Mouse (Mus musculus): ENCODE results near the gene Sox5.

The Sox5 gene

DNA sequence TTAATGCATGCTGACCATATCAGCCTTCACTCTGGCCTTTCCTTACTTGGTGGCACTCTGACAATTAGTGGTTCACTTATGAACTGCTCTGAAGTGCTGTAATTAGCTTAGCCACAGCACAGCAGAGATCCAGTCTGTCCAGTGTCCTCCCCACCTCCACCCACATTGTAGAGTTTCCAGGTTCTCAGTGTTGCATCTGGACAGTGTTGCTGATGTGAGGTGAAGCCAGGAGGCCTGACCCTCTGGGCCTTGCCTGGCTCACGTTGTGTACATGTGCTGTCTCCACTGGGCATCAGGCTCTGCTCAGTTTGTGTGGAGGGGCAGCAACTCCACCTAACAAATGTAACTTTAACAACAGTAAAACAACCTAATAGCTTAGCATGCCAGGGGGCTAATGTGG lies 328.6 kb downstream of the Sox5 start:
- in situ Hi-C loops (cut with MboI; ENCODE audit: low sequenced_read_pairs): no loop called here

DNA sequence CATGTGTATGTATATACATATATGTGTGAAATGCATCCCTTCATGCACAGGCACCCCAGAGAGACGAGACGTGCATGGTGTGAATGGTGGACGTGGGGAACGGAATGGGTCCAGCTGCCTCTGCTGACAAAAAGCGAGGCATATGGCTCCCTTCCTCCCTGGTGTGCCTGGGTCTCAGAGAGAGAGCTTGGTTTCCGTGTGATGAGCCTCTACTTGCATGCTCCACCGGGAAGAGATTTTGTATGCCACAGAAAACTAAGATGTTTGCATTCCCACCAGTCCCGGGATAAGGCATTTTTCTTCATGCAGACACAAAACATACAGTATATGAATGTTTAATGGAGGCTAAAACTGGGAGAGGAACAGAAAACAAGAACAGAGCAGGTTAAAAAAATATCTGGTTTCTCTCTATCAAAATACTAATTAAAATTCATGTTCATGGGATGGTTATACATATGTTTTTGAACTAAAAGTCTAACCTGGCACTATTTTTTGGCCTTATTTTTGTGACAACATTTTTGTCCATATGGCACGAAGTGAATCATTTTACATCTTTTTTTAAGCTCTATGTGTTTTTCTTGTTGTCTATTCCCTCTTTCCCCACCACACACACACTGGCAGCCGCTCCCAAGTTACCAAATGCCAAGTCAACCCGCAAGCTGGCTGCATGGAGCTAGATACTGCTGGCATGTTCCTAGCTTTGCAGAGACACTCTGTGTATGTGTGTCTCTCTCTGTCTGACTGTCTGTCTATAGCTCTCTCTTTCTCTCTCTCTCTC lies 329.4 kb downstream of the Sox5 start:
- in situ Hi-C loops (cut with MboI; ENCODE audit: low sequenced_read_pairs): no loop called here

DNA sequence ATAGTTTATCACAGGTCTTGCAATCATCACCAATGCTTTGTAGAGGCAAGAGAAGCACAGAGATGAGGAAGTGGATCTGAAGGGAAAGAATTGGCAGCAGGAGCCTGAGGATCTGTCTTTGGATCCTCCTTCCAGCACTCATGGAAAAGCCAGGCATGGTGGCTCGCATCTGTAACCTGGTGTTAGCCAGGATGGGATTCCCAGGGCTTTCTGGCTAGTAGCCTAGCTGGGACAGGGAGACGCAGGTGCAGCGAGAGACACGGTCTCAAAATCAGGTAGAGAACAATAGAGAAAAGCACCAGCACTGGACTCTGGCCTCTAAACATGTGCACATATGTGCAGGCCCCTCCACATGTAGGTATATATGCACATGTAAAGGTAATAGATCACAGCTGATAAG lies 330.1 kb downstream of the Sox5 start:
- in situ Hi-C loops (cut with MboI; ENCODE audit: low sequenced_read_pairs): no loop called here

DNA sequence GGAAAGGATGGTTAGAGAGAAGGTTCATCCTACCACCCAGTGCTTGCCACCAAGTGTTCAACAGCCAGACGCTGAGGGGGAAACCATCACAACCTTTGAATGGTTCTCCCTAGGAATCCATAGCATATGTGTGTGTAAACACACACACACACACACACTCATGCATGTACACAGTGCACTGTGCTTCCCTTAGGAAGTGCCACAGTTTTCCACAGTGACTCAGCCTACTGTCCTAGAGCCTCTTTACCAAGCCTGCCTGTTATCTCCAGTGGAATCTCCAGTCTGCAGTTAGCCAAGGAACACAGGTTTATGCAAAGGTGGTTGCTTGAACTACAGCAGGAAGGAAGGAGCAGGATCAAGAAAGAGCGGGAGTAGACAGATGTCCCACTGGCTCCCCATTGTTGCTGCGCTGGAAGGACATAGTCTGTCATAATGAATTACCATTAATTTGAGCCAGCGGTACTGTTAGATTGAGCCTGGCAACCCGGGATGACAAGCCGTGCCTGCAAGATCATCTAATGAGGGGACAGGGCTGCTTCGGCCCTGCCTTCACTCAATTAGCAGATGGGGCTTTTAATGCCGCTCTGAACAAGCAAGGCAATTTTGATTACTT lies 335.9 kb downstream of the Sox5 start:
- in situ Hi-C loops (cut with MboI; ENCODE audit: low sequenced_read_pairs): no loop called here

DNA sequence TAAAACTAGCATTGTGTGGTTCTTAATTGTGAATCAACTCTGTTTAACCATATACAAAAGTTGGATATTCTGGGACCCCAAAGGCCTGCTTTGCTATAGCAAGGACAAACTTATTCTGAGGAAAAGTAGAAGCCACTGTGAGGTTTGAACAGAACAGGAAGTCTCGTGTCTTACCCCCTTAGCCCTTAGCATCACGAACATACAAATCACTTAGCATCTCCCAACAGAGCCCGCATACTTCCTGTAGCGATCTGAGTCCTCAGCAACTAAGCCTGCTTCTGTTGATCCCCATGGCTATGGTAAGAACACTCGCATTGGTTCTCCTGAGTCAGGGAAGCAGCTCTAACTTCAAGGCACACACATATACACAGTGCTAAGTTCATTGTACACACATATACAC lies 337.4 kb downstream of the Sox5 start:
- in situ Hi-C loops (cut with MboI; ENCODE audit: low sequenced_read_pairs): no loop called here

DNA sequence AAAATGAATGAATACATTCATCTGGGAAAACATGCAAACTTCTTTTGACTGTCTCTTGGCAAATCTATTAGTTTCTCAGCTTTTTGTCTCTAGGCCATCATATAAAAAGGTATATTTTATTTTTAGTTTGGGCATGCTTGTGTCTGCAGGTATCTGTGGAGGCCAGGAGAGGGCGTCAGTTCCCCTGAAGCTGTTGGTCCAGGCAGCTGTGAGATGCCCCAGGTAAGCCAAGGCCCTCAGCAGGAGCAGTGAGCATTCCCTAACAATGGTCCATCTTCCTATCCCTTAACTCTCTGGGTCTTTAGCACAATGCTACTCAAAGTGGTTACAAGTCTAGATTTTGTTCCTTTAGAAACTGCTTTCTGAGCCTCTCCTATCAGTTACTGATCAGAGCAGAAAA lies 338.1 kb downstream of the Sox5 start:
- in situ Hi-C loops (cut with MboI; ENCODE audit: low sequenced_read_pairs): no loop called here

DNA sequence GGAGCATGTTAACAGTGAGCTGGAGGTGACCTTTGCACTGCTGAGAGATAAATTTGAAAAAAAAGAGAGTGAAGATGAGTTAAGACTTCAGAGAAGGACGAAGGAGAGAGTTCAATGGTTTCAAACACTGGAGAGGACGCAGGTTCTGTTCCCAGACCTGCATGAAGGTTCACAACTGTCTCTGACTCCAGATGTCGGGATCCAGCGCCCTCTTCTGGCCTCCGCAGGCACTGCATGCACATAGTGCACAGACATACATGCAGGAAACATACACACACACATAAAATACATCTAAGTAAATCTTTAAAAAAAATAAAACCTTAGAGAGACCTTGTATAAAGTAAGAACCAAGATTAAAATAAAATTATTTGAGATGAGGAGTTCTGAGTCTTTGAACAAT lies 352.5 kb downstream of the Sox5 start:
- in situ Hi-C loops (cut with MboI; ENCODE audit: low sequenced_read_pairs): no loop called here

DNA sequence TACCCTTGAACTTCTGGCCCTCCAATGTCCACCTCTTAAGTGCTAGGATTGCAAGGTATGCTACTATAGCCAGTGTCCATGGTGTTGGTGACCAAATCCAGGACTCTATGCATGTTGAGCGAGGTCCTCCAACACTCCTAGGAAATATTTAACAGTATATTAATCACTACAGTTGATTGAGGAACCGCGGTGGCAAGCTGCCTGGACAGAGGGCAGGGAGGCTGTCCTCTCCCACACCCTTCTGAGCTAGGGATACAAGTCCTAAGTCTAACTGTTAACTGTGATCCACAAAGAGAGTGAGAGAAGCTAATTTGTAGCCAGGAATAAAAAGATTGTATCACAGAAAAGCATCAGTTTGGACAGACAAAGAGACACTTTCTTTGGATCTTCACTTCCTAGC lies 373.7 kb downstream of the Sox5 start:
- in situ Hi-C loops (cut with MboI; ENCODE audit: low sequenced_read_pairs): no loop called here

DNA sequence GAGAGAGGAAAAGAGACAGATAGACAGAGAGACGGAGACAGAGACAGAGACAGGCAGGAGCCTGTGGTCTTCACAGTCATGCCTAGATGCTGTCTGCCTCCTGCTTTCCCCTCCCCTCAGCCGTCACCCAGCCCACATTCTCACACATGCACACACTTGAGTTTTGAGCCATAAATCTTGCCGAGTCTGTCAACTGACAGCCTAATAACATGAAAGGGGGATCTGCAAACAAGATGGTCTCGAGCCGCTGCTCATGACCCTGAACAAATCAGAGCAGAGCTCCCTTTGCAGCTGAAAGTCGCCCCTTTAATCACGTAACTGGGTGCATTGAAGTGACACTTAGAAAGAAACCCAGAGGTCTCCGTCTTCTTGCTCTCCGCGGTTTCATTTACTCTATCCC lies 383.7 kb downstream of the Sox5 start:
- in situ Hi-C loops (cut with MboI; ENCODE audit: low sequenced_read_pairs): no loop called here

DNA sequence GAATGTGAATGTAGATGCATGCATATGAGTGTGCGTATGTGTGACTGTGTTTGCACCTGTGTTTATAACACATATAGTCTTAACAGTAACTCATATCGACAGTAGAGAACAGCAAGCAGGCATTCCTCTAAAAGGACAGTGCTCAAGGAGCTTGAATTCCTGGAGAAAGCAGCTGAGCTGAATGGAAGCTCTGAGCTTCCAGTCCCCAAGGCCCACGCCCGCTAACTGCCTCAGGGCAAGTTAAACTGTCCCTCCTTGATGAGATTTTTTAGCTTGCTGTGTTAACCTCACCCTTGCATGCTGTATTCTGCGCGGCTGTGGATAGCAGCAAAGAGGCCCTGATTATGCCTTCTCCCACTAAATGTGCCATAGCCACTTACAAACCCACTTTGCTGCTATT lies 388.6 kb downstream of the Sox5 start:
- in situ Hi-C loops (cut with MboI; ENCODE audit: low sequenced_read_pairs): no loop called here

DNA sequence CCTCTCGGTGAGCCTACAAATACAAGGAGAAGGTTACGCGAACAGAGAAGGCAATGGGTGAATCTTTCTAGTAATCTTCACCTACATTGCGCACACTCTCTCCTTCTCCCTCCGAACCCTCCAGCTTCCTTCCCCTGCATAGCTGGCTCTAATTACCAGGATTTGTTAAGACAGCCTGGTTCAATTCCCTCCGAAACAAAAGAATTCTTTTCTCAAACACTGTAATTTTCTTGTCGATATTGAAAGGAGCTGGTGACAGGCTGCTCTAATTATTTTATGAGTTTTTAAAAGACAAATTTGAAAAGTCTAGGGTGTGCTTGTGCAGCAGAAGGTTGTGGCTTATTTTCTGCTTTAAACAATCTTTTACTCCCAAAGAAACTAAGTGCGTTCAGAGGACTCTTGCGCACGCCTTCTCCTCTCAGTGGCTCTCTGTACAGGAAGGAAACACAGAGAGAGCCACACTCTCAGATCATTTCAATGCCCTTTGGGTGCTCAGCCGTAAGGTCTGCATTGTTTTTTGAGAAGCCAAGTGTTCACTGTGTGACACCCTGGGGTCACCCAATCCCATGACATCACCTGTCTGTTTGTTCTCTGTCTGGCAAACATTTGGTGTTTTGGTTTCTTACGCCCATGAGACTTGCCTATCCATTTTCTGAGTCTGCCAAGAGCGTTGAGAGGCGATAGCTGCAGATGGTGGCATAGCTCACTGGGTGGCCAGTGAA lies 392.3 kb downstream of the Sox5 start:
- in situ Hi-C loops (cut with MboI; ENCODE audit: low sequenced_read_pairs): no loop called here

DNA sequence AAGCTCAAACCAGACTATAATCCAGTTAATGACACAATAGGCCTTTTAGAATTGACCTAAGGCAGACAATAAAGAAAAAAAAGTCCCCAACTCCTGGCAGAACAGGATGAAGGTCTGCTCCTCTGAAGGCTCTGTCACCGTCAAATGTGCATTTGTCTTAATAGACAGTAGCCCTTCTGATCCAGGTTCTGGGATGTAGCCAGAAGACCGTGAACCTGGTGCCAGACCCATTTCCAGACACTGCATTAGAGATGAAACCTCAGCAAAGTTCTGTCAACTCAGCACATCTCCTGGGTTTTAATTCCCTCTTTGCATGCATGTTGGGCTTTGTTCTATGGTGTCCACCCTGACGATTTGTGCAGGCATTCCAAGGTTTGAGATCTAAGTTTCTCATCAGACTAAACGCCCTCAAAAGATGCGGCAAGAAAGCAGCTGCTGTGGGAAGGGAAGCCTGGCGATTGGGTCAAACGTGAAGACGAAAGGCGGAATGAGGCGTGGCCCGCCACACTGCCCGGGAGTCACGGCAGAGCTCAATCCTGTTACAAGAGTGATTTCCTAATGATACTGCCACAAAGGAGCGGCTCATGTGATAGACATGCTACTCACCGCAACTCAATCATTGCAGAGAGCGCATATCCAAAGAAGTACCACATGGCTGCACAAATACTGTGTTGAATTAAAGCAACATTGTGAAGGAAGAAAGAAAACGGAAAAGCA lies 394.1 kb downstream of the Sox5 start:
- in situ Hi-C loops (cut with MboI; ENCODE audit: low sequenced_read_pairs): no loop called here

DNA sequence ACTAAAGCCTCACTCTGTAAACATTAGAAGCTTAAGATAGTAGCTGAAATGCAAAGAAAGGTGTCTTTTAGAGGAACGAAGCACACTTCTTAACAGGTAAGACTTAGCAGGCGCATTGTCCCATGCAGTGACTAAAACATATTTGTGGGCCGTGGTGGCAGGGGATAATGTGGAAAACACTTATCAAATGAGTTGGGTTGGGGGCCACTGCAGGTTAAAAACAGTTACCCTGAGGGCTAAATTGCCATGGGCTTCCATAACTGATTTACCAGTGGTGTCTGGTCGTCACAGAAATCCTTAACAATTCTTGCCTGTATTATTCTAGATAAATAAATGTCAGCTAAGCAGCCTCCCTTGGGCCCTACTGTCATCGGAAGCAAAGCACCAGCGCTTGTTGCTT lies 401.1 kb downstream of the Sox5 start:
- in situ Hi-C loops (cut with MboI; ENCODE audit: low sequenced_read_pairs): no loop called here

DNA sequence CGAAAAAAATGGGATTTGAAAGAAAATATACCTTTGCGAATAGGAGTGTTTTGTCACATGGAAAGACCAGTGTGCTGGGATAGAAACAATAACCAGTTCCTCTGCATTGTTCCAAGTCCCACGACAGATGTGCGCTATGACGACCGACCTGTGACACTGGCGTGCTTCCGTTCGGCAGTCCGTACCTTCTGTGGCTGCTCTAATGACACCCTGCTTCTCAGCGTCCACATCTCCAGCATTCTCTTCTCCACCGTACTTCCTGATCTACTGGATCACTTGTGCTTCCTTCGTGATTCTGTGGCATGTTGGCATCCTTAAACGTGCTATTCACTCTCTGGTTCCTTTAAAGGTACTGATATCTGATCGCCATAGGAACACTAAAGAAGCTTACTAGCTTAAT lies 401.6 kb downstream of the Sox5 start:
- in situ Hi-C loops (cut with MboI; ENCODE audit: low sequenced_read_pairs): no loop called here

DNA sequence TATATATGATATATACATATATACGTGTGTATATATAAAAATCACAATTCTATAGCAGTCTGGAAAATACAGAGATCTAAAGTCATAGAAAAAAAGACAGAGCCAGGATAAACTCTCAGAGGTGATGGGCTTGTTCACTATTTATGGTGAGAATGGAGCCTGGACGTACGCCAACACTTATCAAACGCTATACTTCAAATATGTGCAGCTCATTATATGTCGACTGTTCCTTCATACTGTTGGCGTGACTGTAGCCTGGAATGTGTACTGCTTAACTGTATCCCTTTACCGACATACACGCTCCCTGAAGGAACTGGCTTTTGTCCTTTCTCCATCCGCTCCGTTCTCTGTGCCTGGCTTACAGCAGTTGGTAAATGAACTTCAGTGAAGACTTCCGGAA lies 407.0 kb downstream of the Sox5 start:
- in situ Hi-C loops (cut with MboI; ENCODE audit: low sequenced_read_pairs): no loop called here

DNA sequence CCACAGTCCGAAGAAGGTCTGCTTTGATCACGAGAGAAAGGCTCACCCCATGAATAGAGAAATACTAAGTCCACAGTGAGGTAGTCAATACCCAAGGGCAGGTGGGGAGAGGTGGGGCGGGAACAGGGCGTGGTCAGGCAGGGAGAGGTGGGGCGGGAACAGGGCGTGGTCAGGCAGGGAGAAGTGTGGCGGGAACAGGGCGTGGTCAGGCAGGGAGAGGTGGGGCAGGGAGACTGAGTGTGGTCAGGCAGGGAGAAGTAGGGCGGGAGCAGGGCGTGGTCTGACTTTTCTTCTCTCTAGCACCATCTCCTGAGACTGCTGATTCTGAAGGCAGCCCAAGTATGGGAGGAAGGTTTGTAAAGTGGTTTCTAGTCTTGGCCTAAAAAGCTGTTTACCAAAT lies 411.1 kb downstream of the Sox5 start:
- in situ Hi-C loops (cut with MboI; ENCODE audit: low sequenced_read_pairs): no loop called here

DNA sequence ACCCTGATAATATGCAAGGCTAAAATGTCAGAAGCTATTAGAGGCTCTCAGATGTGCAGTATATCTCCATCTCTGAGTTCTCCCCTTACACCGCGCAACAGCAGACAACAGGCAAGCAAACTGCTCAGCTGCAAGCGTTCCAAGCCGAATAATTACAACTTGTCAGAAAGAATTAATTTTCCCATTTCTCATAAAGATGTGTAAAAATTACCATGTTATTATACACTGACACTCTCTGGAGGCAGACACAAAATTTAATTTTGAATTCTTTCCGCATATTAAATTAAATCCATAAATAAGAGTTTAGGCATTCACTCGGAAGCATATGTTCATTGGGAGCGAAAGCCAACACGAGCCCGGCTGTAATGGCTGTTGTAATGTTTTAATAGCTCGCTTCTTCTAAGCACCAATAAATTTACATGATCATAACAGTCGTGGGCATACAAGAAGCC lies 414.1 kb downstream of the Sox5 start:
- in situ Hi-C loops (cut with MboI; ENCODE audit: low sequenced_read_pairs): no loop called here

DNA sequence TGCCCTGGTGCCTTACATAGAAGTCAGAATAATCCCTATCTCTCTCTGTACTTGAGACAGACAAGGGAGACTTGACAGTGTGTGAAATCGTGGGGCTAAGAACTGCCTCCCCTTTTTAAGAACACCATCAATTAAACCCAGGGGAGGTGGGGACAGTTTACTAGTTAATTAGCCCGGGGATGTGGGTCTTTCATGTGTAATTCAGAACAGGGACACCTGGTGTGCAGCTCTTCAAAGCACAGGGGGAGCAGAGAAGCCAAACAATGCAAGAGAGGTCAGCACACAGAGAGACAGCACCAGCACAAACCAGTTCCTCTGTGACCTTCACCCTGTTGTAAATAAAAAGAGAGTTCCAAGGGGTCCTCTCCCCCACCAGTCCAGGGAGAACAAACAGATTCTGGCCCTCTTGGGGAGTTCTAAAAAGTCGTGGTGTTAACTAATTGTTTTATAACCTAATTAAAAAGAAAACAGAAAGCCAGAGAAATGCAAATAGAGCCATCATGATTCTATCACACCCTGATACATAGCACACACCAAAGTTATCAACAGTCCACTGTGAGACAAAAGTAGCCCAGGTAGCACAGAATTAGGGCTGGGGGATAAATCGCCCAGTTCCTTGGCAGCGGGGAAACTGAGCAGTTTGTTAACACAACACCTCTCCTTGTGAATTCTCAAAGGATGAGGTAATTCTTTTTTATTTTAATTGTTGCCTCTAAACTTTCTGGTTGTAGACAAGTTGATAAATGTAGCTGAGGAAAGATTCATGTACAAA lies 420.3 kb downstream of the Sox5 start:
- in situ Hi-C loops (cut with MboI; ENCODE audit: low sequenced_read_pairs): no loop called here

DNA sequence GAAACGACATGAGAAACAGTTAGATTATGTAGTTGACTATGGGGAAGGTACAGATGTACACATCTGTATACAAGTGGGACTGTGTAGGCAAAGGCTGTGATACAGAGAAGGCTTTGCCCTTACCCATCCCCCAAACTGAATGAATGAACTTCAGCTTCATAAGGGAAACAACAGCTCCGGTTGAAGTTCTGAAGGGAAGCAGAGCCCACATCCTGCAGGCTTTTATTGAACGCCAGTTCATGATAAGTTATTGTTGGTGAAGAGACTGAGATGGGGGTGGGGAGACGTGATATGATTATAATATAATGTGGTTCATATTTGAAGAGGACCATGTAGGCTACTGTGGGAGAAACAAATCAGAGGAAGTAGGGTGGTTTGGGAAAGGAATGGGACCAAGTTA lies 424.7 kb downstream of the Sox5 start:
- in situ Hi-C loops (cut with MboI; ENCODE audit: low sequenced_read_pairs): no loop called here

DNA sequence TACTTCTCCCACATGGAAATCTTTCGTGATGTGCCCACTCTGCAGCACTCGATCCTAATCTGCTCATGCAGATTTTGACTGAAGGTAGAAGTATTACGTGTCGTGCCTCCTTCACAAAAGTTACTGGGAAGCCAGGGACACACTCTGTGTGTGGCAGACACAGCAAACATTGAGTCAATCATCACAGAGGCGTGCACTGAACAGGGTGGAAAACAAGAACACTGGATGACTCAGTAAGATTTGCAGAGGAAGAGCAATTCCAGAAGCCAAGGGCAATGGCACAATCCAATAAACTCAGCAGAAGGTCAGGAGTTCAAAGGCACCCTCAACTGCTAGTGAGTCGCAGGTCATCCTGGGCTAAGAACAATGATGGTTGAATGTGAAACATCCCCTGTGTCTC lies 430.7 kb downstream of the Sox5 start:
- in situ Hi-C loops (cut with MboI; ENCODE audit: low sequenced_read_pairs): no loop called here

DNA sequence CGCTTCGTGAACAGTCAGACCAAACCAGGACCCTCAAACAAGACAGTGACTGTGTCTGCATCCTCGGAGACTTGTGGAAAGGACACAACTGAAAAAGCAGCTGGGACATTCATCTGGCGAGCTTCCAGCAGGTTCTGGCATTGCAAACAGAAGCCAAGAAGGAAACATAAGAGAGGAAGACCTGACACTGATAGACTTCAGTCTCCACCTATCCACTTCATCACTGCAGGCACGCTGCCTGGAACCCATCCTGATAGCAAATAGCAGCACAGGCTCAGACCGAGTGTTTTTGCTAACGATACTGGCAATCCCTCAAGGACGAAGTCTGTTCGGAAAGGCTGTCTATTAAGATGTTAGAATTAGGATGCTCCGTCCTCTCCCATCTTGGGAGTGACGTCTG lies 438.4 kb downstream of the Sox5 start:
- in situ Hi-C loops (cut with MboI; ENCODE audit: low sequenced_read_pairs): no loop called here
